Mouse (Mus musculus) hindbrain, embryonic 11.5 days (tissue): ENCODE measurements around the gene Scnn1a. TPM values are rescaled to one million over a fixed set of nuclear protein-coding genes. Genes with fewer than 3 reads are reported as not detected.

Source experiments
- ATAC-seq: fragments of 200-750 bp; cut with Nextera tagmentation; 2 replicates; pipeline ENCODE4 v1.8.0; 2017; ENCODE audit warnings: mild to moderate bottlenecking, moderate TSS enrichment, moderate library complexity; ENCODE audit not compliant: low FRiP score
- DNase-seq: peaks from one replicate; pipeline ENCODE4 v3.0.0-alpha.2; 2015; ENCODE audit warnings: low spot score
- H3K27ac ChIP-seq: fragments of 300-500 bp; sonication (generic); 2 replicates; pipeline ENCODE4 v1.5.1; 2014; ENCODE audit warnings: mild to moderate bottlenecking, low read depth, low read length
- H3K27me3 ChIP-seq: fragments of 300-500 bp; sonication (generic); 2 replicates; pipeline ENCODE4 v1.6.1; 2014; ENCODE audit warnings: mild to moderate bottlenecking, low read length, moderate library complexity, mixed read lengths; ENCODE audit not compliant: control insufficient read depth, insufficient read depth
- H3K36me3 ChIP-seq: fragments of 300-500 bp; sonication (generic); 2 replicates; pipeline ENCODE4 v1.6.1; 2014; ENCODE audit warnings: mild to moderate bottlenecking, low read length, moderate library complexity, mixed read lengths; ENCODE audit not compliant: control insufficient read depth, insufficient read depth
- H3K4me1 ChIP-seq: fragments of 300-500 bp; sonication (generic); replicated peaks from 2 replicates; pipeline ENCODE4 v1.6.1; 2014; ENCODE audit warnings: low read length, mixed read lengths; ENCODE audit not compliant: control insufficient read depth, insufficient read depth
- H3K4me2 ChIP-seq: fragments of 300-500 bp; sonication (generic); replicated peaks from 2 replicates; pipeline ENCODE4 v1.6.1; 2014; ENCODE audit warnings: mild to moderate bottlenecking, low read depth, low read length
- H3K4me3 ChIP-seq: fragments of 300-500 bp; sonication (generic); 2 replicates; pipeline ENCODE4 v1.5.1; 2014; ENCODE audit warnings: low read depth, low read length
- H3K9ac ChIP-seq: fragments of 300-500 bp; sonication (generic); 2 replicates; pipeline ENCODE4 v1.6.1; 2014; ENCODE audit warnings: low read depth, low read length
- H3K9me3 ChIP-seq: fragments of 300-500 bp; sonication (generic); 2 replicates; pipeline ENCODE4 v1.6.1; 2016; ENCODE audit warnings: low read length; ENCODE audit not compliant: control insufficient read depth
- WGBS: fragments of 180-500 bp; shearing (Covaris S2); extraction: QIAGEN DNeasy Blood & Tissue Kit; methylation state at CpG from one replicate; pipeline ENCODE4 v1.1.7; 2014; 5-methylcytosine and 5-hydroxymethylcytosine counted together
- polyA plus RNA-seq: library from polyadenylated mRNA; unstranded; fragments of >200 nt; fragmentation: Nextera tagmentation; extraction: Ambion mirVana; gene quantifications from 2 replicates; pipeline ENCODE4 v1.2.1, GENCODE M21; 2014

Scnn1a gene
- polyA plus RNA-seq, 1 experiment from 2014 or later, result 0.96 TPM

GRCm38 (mm10) chr6:125366133-125366532 lies 45.7 kb downstream of the Scnn1a start:
- H3K36me3 ChIP-seq, result no peaks in the 10 kb centered on the region
- no peak overlapping the region for H3K9ac ChIP-seq
- no peak for DNase-seq
- no peak for ATAC-seq
- WGBS, result 68% methylated on average over 1 of the region's 1 CpGs
- H3K27me3 ChIP-seq, result peaks cover 30% of the 10 kb centered on the region
- no peaks in the 10 kb centered on the region for H3K9me3 ChIP-seq
- no peak overlapping the region for H3K4me2 ChIP-seq
- no peak overlapping the region for H3K4me3 ChIP-seq
- no peak overlapping the region for H3K27ac ChIP-seq
- H3K4me1 ChIP-seq, result no peaks in the 10 kb centered on the region; the same call in 1 of the 2 replicates

DNA sequence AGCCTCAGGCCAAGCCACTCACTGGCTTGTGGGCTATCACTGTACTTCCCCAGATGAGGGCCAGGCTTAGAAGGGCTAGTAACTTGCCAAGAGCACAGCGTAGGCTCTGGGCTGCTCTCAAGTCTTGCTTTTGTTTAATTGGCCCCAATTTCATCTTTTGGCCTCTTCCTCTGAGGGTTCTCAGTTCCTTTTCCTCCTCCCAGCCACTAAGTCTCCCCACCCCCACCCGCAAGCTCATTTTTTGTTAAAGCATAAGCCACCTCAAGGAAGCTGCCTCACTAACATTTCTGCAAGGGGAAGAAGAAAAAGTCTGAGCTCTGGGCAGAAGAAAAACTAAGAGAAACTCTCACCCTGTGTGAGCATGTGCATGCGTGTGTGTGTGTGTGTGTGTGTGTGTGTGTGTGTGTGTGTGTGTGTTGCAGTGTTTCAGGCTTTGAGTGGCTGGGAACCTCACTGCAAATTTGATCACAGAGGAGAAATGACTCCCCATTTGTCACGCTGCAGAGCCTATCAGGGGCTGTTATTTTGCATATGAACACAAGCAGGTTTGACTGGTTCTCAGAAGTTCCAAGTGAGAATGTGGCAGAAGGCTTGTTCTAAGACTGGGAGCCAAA lies 47.4 kb downstream of the Scnn1a start:
- H3K27ac ChIP-seq, result no peak overlapping the region
- H3K27me3 ChIP-seq, result peaks cover 18% of the 10 kb centered on the region
- H3K4me2 ChIP-seq, result no peak overlapping the region
- DNase-seq (no peak), ATAC-seq (no peak)
- no peak overlapping the region for H3K9ac ChIP-seq
- no peaks in the 10 kb centered on the region; the same call in 1 of the 2 replicates for H3K4me1 ChIP-seq
- WGBS, result 50% methylated on average over 4 of the region's 4 CpGs
- H3K4me3 ChIP-seq, result no peak overlapping the region
- no peaks in the 10 kb centered on the region for H3K36me3 ChIP-seq
- H3K9me3 ChIP-seq, result no peaks in the 10 kb centered on the region

GRCm38 (mm10) chr6:125377042-125377441 lies 56.6 kb downstream of the Scnn1a start:
- peaks cover 35% of the 10 kb centered on the region for H3K27me3 ChIP-seq
- H3K36me3 ChIP-seq, result no peaks in the 10 kb centered on the region
- H3K4me2 ChIP-seq, result no peak overlapping the region
- ATAC-seq (0 out of 2 replicates have a peak, but pooled peaks have one; percentile 44), DNase-seq (peak; percentile 31)
- peaks cover 6% of the 10 kb centered on the region; the same call in 1 of the 2 replicates for H3K4me1 ChIP-seq
- no peak overlapping the region for H3K4me3 ChIP-seq
- 45% methylated on average over 6 of the region's 6 CpGs for WGBS
- no peak overlapping the region for H3K27ac ChIP-seq
- no peaks in the 10 kb centered on the region for H3K9me3 ChIP-seq
- H3K9ac ChIP-seq, result no peak overlapping the region

DNA sequence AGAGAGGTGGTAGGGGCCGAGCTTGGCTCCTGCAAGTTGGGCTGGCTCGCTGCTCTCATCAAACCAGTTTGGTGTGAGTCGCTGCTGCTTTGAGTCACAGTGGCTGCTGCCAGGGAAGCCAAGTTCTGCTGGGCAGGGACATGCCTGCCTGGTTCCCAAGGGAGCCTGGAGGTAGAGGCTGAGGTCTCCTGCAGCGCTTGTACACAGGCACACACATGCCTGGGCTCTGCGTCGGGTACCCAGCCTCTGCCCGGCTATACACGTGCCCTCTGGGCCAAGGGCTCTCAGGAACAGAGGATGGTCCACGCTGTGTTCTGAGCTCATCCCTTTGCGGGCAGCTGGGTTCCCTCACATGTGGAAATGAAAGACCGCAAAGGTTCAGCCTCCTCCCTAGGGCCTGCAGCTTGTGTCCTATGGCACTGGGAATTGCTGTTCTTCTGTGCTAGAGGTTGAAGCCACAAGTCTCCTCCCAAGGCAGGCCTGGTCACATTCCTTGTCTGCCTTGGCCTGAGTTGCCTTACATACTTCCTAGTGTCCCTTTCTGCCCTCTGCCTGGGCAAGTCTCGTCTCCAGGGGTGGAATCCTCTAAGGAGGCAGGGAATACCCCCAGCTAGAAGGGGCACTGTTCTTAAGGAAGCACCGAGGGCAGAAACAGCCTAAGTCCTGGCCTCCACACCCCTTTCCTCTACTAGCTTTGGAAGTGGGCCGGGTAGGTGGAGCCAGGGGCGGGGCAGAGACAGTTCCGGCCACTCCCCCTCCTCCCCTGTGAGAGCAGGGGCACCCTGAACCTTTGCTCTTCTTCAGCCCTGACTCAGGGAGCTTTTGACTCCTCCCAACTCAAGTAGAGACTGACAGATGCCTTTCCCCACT lies 57.4 kb downstream of the Scnn1a start:
- H3K4me1 ChIP-seq, result peaks cover 6% of the 10 kb centered on the region; the same call in 1 of the 2 replicates
- no peak overlapping the region for H3K4me3 ChIP-seq
- no peak overlapping the region for H3K9ac ChIP-seq
- no peaks in the 10 kb centered on the region for H3K36me3 ChIP-seq
- ATAC-seq, result 0 out of 2 replicates have a peak, but pooled peaks have one; percentile 34
- WGBS, result 34% methylated on average over 16 of the region's 16 CpGs
- peaks cover 40% of the 10 kb centered on the region for H3K27me3 ChIP-seq
- H3K4me2 ChIP-seq, result no peak overlapping the region
- no peaks in the 10 kb centered on the region for H3K9me3 ChIP-seq
- H3K27ac ChIP-seq, result no peak overlapping the region
- peak; percentile 35 for DNase-seq

DNA sequence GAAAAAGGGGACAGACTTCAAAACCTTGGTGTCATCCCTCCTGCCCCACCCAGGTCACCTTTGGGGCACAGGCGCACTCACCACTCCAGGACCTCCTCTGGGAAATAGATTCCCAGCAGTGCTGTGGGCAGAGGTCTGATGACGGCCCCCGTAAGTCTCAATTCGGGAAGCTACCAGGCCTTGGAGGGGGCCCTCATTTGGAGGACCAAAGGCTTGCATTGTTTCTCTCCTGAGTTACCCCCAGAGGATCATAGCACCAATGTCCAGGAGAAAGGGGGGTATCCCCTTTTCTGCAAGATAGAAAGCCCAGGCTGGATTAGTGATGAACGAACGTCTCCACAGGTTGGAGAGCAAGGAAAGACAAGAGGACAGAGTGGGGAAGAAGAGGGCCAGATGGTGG lies 58.2 kb downstream of the Scnn1a start:
- no peak overlapping the region for H3K4me2 ChIP-seq
- H3K9me3 ChIP-seq, result no peaks in the 10 kb centered on the region
- no peak overlapping the region for H3K9ac ChIP-seq
- ATAC-seq, result no peak
- WGBS, result 12% methylated on average over 6 of the region's 6 CpGs
- H3K4me1 ChIP-seq, result peaks cover 6% of the 10 kb centered on the region; the same call in 1 of the 2 replicates
- H3K27ac ChIP-seq, result no peak overlapping the region
- no peaks in the 10 kb centered on the region for H3K36me3 ChIP-seq
- H3K27me3 ChIP-seq, result peaks cover 38% of the 10 kb centered on the region
- peak; percentile 6 for DNase-seq
- H3K4me3 ChIP-seq, result no peak overlapping the region

DNA sequence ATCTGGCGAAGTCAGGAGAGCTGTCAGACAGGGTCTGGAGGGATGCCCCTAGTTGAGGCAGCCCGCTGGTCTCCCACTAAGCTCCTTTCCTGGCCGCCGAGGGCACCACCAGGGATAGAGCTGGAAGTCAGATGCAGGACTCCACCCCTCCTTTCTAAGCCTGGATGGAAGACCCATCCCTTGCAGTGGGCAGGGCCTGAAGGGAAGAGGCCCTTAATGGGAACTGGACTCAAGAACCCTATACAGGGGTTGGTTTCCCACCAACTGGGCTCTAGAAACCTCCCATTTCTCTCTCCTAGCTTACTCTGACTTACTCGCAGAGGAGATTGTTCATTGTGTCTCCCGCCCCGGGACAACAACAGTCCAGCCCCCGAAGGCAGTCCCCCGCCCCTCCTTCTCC lies 59.3 kb downstream of the Scnn1a start:
- peak overlapping the region; percentile 13 for H3K4me3 ChIP-seq
- no peak overlapping the region for H3K9ac ChIP-seq
- ATAC-seq, result no peak

DNA sequence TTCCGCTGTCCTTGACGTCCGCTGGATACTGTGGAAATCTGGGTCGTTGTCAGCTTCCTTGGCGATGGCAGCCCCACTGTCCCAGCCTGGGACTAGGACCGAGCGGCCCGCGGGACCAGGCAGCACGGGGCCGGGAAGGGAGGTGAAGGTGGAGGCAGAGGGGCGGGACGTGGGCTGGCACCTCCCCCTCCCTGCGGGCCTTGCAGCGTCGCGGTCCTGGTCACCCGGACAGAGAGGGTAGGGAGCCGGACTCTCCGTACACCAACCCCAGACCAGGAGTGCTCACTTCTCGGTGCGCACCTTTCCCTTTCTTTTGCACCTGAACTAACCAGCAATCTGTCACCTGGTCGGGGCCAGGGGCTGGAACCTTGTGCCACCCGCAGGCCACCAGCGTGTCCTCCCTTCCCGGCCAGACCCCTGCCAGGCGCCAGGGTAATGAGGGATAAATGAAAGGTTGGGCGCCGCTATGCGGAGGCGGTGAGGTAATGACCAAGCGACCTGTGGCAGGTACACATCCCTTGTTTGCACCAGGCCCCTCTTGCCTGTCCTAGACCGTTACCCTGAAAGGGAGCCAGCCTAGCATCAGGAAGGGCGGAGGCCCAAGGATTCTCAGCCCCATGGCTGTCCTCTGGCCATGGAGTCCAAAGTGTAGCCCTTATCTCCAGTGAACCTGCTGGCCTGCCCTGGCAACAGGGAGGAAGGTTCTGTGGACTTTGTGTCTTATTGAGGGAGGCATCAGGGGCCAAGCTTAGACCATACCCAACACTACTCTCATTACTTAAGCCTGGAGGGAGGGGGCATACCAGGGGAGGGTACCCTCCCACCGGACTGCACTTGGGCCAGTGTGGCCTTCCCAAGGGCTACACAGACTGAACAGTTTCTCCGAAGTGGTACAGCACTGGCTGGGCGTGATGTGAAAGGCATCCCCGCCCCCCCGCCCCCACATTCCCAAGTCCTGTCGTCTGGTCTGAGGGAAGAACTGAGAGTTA lies 60.2 kb downstream of the Scnn1a start, which contains the start of gene Plekhg6:
TSS of gene Plekhg6 (minus strand) at position 422 of the 989 bp plus-strand sequence.
- peak; percentile 23 for DNase-seq
- no peaks in the 10 kb centered on the region for H3K36me3 ChIP-seq
- peak within 1 kb of the TSS; percentile 13 for H3K4me3 ChIP-seq
- H3K4me2 ChIP-seq, result peak within 1 kb of the TSS; percentile 39
- no peaks in the 10 kb centered on the region for H3K9me3 ChIP-seq
- WGBS, result 10% methylated on average over 36 of the region's 40 CpGs
- no peak within 1 kb of the TSS for H3K9ac ChIP-seq
- ATAC-seq, result no peak
- H3K4me1 ChIP-seq, result peaks cover 6% of the 10 kb centered on the region; the same call in 1 of the 2 replicates
- H3K27ac ChIP-seq, result no peak within 1 kb of the TSS
- H3K27me3 ChIP-seq, result peaks cover 38% of the 10 kb centered on the region

More for the DNA sequence above, 59.3 kb downstream of the Scnn1a start:
- DNase-seq, result peak; percentile 19
- Histone ChIP-seq H3K9me3 (no peaks in the 10 kb centered on the region), H3K4me1 (peaks cover 6% of the 10 kb centered on the region; the same call in 1 of the 2 replicates), H3K27me3 (peaks cover 38% of the 10 kb centered on the region), H3K4me2 (peak overlapping the region; percentile 39; the same call in 1 of the 2 replicates), H3K27ac (no peak overlapping the region), H3K36me3 (no peaks in the 10 kb centered on the region)
- WGBS, result 5% methylated on average over 9 of the region's 9 CpGs

GRCm38 (mm10) chr6:125382024-125382423 lies 61.6 kb downstream of the Scnn1a start:
- Histone ChIP-seq H3K9me3 (no peaks in the 10 kb centered on the region), H3K36me3 (no peaks in the 10 kb centered on the region), H3K27ac (no peak overlapping the region), H3K4me3 (no peak overlapping the region), H3K4me1 (peaks cover 6% of the 10 kb centered on the region; the same call in 1 of the 2 replicates), H3K4me2 (no peak overlapping the region), H3K27me3 (peaks cover 38% of the 10 kb centered on the region), H3K9ac (no peak overlapping the region)
- no peak for ATAC-seq
- WGBS, result 75% methylated on average over 2 of the region's 2 CpGs
- no peak for DNase-seq
